Mouse (Mus musculus) lung, adult 18-20 months (tissue): ENCODE results near the gene Bdh1.

ENCODE experiments used
- DNase-seq, 2 experiments: peaks; one replicate each; pipeline ENCODE4 v3.0.0; 2022; ENCODE audit warnings: mixed read lengths in 2 of 2

The Bdh1 gene

GRCm38 (mm10) chr16:31428675-31429470 is 6.8 kb downstream of the Bdh1 start:
- peak; percentile 38 to 52 for DNase-seq

GRCm38 (mm10) chr16:31429471-31430155 is 7.5 kb downstream of the Bdh1 start:
- peak; percentile 89 to 92 for DNase-seq

GRCm38 (mm10) chr16:31433466-31434110 is 11.5 kb downstream of the Bdh1 start:
- no peak for DNase-seq

- no peak for DNase-seq
Observed at GRCm38 (mm10) chr16:31435146-31435545, 13.1 kb downstream of the Bdh1 start.

GRCm38 (mm10) chr16:31436085-31436484 is 14.0 kb downstream of the Bdh1 start:
- DNase-seq: no peak

GRCm38 (mm10) chr16:31437358-31437757 is 15.3 kb downstream of the Bdh1 start:
- DNase-seq: no peak

GRCm38 (mm10) chr16:31439529-31439928 is 17.4 kb downstream of the Bdh1 start:
- no peak for DNase-seq

GRCm38 (mm10) chr16:31440046-31440445 is 18.0 kb downstream of the Bdh1 start:
- no peak for DNase-seq

GRCm38 (mm10) chr16:31444521-31444920 is 22.4 kb downstream of the Bdh1 start:
- no peak for DNase-seq

- DNase-seq: no peak
Observed at GRCm38 (mm10) chr16:31446067-31446853, 24.2 kb downstream of the Bdh1 start.

GRCm38 (mm10) chr16:31449973-31450372 is 27.9 kb downstream of the Bdh1 start:
- DNase-seq: no peak

GRCm38 (mm10) chr16:31451235-31451634 is 29.2 kb downstream of the Bdh1 start:
- DNase-seq: no peak

GRCm38 (mm10) chr16:31452467-31452866 is 30.4 kb downstream of the Bdh1 start:
- no peak for DNase-seq

GRCm38 (mm10) chr16:31454013-31454412 is 31.9 kb downstream of the Bdh1 start:
- peak; percentile 53 to 74 for DNase-seq

- no peak for DNase-seq
Observed at GRCm38 (mm10) chr16:31455276-31456045, 33.4 kb downstream of the Bdh1 start.

GRCm38 (mm10) chr16:31458229-31458918 is 36.3 kb downstream of the Bdh1 start:
- peak; percentile 61 to 62 for DNase-seq

GRCm38 (mm10) chr16:31459968-31460461 is 37.9 kb downstream of the Bdh1 start:
- DNase-seq: peak; percentile 76 to 87

- DNase-seq: no peak
Observed at GRCm38 (mm10) chr16:31460506-31460905, 38.4 kb downstream of the Bdh1 start.

GRCm38 (mm10) chr16:31461046-31461445 is 39.0 kb downstream of the Bdh1 start:
- no peak for DNase-seq

- DNase-seq: no peak
Observed at GRCm38 (mm10) chr16:31462113-31462687, 40.1 kb downstream of the Bdh1 start.

GRCm38 (mm10) chr16:31464953-31465352 is 42.9 kb downstream of the Bdh1 start:
- DNase-seq: no peak
